Mouse (Mus musculus) layer of hippocampus, postnatal 10 days (tissue): ENCODE measurements around the gene Btnl2. TPM values are rescaled to one million over a fixed set of nuclear protein-coding genes. Genes with fewer than 3 reads are reported as not detected.

Experiments
- DNase-seq, 2 experiments: peaks; one replicate each; pipeline ENCODE4 v3.0.0; 2021; ENCODE audit warnings: low spot score in 2 of 2
- total RNA-seq, 2 experiments: library from RNA; stranded (reverse); gene quantifications; 2 replicates each; pipeline ENCODE4 v1.2.3; 2021

Gene Btnl2
- total RNA-seq, 2 experiments from 2014 or later = 0.58 to 1.3 TPM

DNA sequence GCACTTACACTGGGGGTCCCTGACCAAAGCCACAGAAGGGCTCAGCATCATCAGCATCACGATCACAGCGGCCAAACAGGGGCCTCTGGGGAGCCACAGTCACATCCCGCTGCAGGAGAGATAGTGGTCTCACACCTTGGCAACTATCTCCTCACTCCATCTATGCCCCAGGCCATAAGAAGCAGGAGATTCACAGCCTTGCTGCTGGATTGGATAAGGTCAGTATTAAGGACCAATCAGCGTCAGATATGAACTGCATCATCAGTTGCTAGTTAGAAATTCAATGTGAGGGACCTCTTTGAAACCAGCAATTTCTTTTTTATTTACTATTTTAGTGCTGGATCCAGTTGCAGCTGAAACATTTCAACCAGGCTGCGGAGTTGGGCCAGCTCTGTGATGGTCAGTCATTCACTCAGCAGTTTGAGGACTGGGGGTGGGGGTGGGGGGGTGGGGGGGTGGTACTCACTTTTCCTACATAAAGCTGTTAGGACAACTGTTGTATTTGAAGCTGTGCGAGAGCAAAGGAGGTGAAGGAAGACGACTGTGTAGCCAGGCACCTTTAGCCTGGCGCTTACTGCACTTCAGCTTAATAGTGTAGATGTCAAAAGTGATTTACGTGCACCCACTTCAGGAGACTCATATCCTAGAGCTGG, 43.6 kb downstream of the Btnl2 start:
- DNase-seq = peak; percentile 58 to 68

DNA sequence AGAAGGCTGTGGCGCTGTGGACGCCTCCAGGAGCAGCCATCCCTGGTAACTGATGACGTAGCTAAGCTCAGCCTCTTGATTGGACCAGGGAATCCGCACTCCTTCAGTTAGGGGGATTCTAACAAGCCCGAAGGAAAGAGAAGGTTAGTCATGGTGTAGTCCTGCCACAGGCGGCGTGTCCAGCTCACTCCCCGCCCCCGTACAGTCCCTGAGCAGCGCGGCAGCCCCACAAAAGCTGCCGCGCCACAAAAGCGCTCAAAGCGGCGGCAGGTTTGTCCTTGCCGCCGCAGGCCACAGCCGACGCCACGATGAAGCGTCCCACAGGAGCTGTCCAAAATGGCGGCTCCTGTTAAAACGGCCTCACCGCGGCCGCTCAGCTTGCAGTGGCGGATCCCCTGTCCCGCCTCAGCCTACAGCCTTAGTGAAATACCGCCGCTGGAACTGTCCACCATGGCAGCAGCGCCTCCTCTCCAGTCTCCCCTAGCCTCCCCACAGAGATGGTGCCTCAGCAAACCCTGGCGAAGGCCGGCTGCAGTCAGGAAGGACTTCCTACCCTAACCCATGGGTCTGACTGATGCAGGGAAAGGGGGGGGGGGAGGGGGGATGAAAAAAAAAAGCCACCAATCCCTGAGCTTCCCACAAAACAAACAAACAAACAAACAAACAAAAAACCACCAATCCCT, 44.2 kb downstream of the Btnl2 start, which contains the start of gene BC051142:
TSS of gene BC051142 (plus strand) at position 110 of the 683 bp plus-strand sequence.
- peak; percentile 82 to 88 for DNase-seq

DNA sequence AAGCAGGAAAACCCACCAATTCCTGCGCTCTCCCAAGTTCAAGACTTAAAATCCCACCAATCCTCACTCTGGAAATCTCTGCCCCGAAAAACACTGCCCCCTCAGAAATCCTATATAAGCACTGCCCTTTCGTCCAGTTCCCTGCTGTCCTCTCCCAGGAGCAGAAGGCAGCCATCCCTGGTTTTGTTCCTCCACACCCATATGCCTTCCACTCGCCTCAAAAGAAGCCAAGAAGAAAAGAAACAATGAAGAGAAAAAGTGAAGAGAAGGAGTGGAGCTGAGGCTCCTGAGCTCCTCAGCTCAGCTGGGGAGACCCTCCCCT, 44.7 kb downstream of the Btnl2 start:
- no peak for DNase-seq

DNA sequence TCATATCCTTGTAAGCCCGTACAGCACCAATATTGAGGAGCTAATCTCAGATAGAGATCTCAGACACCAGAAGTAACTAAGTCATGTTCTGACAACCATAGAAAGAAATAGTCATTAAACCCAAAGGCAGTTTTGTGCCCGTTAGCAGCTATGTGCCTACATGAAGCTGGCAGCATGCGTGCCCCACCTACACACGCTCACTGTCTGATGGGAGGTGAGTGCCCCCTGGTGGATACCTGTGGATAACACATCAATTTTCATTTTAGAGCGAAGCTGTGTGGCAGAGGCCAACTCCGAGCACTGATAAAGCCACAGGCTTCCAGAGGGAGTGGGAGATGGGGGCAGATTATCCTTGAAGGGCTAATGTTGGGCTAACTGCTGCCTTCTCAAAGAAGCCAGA, 56.5 kb downstream of the Btnl2 start:
- peak; percentile 78 to 81 for DNase-seq

Other genes with a start within 250 kb of the Btnl2 start
- 10 to 100 TPM; 34.4 to 38.6 TPM for gene H2-DMa, start 235.3 kb upstream of the Btnl2 start, total RNA-seq
- gene Brd2, start 232.2 kb upstream of the Btnl2 start, total RNA-seq = 100 to 1,000 TPM; 252 to 263 TPM
- gene H2-DMb2, start 211.5 kb upstream of the Btnl2 start, total RNA-seq = not detected
- gene H2-DMb1, start 201.8 kb upstream of the Btnl2 start, total RNA-seq = under 1 TPM; 0.69 to 0.91 TPM
- 1 to 10 TPM; 5.1 to 5.2 TPM for gene Tap1, start 167.3 kb upstream of the Btnl2 start, total RNA-seq
- gene Psmb9, start 167.1 kb upstream of the Btnl2 start, total RNA-seq = 1 to 10 TPM; 1.4 to 1.9 TPM
- gene Psmb8, start 157.1 kb upstream of the Btnl2 start, total RNA-seq = 1 to 10 TPM; 2.3 to 4.4 TPM
- gene Tap2, start 151.3 kb upstream of the Btnl2 start, total RNA-seq = 1 to 10 TPM; 4.8 to 6.3 TPM
- under 1 TPM; 0.18 to 0.33 TPM for gene H2-Ob, start 115.9 kb upstream of the Btnl2 start, total RNA-seq
- 1 to 10 TPM; 1.6 to 1.8 TPM for gene H2-Ab1, start 97.1 kb upstream of the Btnl2 start, total RNA-seq
- under 1 TPM; 0.64 to 0.69 TPM for gene H2-Aa, start 67.0 kb upstream of the Btnl2 start, total RNA-seq
- gene H2-Eb1, start 49.0 kb upstream of the Btnl2 start, total RNA-seq = 1 to 10 TPM; 1.3 to 2.3 TPM
- not detected for gene H2-Eb2, start 29.2 kb upstream of the Btnl2 start, total RNA-seq
- gene Btnl1, start 22.3 kb downstream of the Btnl2 start, total RNA-seq = not detected
- gene BC051142, start 44.0 kb downstream of the Btnl2 start, total RNA-seq = 1 to 10 TPM; 7.1 to 8.6 TPM
- not detected for gene Btnl4, start 122.5 kb downstream of the Btnl2 start, total RNA-seq
- not detected for gene Btnl6, start 162.5 kb downstream of the Btnl2 start, total RNA-seq
- gene Notch4, start 209.4 kb downstream of the Btnl2 start, total RNA-seq = 10 to 100 TPM; 12.9 to 13.0 TPM
- 1 to 10 TPM; 2.3 to 4.3 TPM for gene Gpsm3, start 235.0 kb downstream of the Btnl2 start, total RNA-seq
- 10 to 100 TPM; 36.0 to 40.1 TPM for gene Pbx2, start 236.4 kb downstream of the Btnl2 start, total RNA-seq
- gene Ager, start 243.0 kb downstream of the Btnl2 start, total RNA-seq = 1 to 10 TPM; 1.2 to 2.4 TPM
- 100 to 1,000 TPM in 1 of 2 experiments, 10 to 100 TPM in 1; 96.4 to 102 TPM for gene Rnf5, start 248.9 kb downstream of the Btnl2 start, total RNA-seq
- gene Agpat1, start 249.4 kb downstream of the Btnl2 start, total RNA-seq = 100 to 1,000 TPM; 164 to 172 TPM